Mouse (Mus musculus): Measurements from ENCODE around the gene Sec14l4. TPM values are rescaled to one million over a fixed set of nuclear protein-coding genes. Genes with fewer than 3 reads are reported as not detected.

The Sec14l4 gene
- polyA plus RNA-seq, 1 experiment: 5.2 TPM

GRCm38 (mm10) chr11:4043081-4043480 lies 11.8 kb downstream of the Sec14l4 start:
- no peaks in the 10 kb centered on the region for H3K4me1 ChIP-seq (ENCODE audit: control insufficient read depth, insufficient read depth, low read length)
- no peak overlapping the region for H3K9ac ChIP-seq (ENCODE audit: low read depth, poor library complexity, severe bottlenecking)
- H3K9me3 ChIP-seq (replicated peaks; ENCODE audit: control insufficient read depth, insufficient read depth, low read length, poor library complexity, severe bottlenecking): no peaks in the 10 kb centered on the region
- H3K27ac ChIP-seq (ENCODE audit: insufficient read depth, low read length): no peak overlapping the region
- no peaks in the 10 kb centered on the region for H3K27me3 ChIP-seq (ENCODE audit: control insufficient read depth, insufficient read depth, low read length, poor library complexity, severe bottlenecking)
- no peaks in the 10 kb centered on the region for H3K36me3 ChIP-seq (ENCODE audit: control insufficient read depth, insufficient read depth, low read length, poor library complexity, severe bottlenecking)
- TF ChIP-seq POLR2A (IDR thresholded peaks at IDR 0.05; ENCODE audit: insufficient read depth, low read length) (no peak), EP300 (IDR thresholded peaks at IDR 0.05; ENCODE audit: insufficient read depth, low read depth, low read length) (no peak), CTCF (IDR thresholded peaks at IDR 0.05; ENCODE audit: low read depth, low read length) (no peak)
- H3K4me3 ChIP-seq (ENCODE audit: low read depth, low read length): no peak overlapping the region

GRCm38 (mm10) chr11:4046526-4046925 lies 15.3 kb downstream of the Sec14l4 start:
- H3K27me3 ChIP-seq (ENCODE audit: control insufficient read depth, insufficient read depth, low read length, poor library complexity, severe bottlenecking): no peaks in the 10 kb centered on the region
- no peak overlapping the region for H3K9ac ChIP-seq (ENCODE audit: low read depth, poor library complexity, severe bottlenecking)
- no peak overlapping the region for H3K27ac ChIP-seq (ENCODE audit: insufficient read depth, low read length)
- TF ChIP-seq CTCF (IDR thresholded peaks at IDR 0.05; ENCODE audit: low read depth, low read length) (no peak), POLR2A (IDR thresholded peaks at IDR 0.05; ENCODE audit: insufficient read depth, low read length) (no peak), EP300 (IDR thresholded peaks at IDR 0.05; ENCODE audit: insufficient read depth, low read depth, low read length) (no peak)
- H3K4me1 ChIP-seq (ENCODE audit: control insufficient read depth, insufficient read depth, low read length): no peaks in the 10 kb centered on the region
- no peak overlapping the region for H3K4me3 ChIP-seq (ENCODE audit: low read depth, low read length)
- peaks cover 5% of the 10 kb centered on the region for H3K9me3 ChIP-seq (replicated peaks; ENCODE audit: control insufficient read depth, insufficient read depth, low read length, poor library complexity, severe bottlenecking)
- no peaks in the 10 kb centered on the region for H3K36me3 ChIP-seq (ENCODE audit: control insufficient read depth, insufficient read depth, low read length, poor library complexity, severe bottlenecking)

GRCm38 (mm10) chr11:4047766-4048165 lies 16.5 kb downstream of the Sec14l4 start:
- no peak overlapping the region for H3K27ac ChIP-seq (ENCODE audit: insufficient read depth, low read length)
- peaks cover 5% of the 10 kb centered on the region for H3K9me3 ChIP-seq (replicated peaks; ENCODE audit: control insufficient read depth, insufficient read depth, low read length, poor library complexity, severe bottlenecking)
- no peak overlapping the region for H3K4me3 ChIP-seq (ENCODE audit: low read depth, low read length)
- no peak overlapping the region for H3K9ac ChIP-seq (ENCODE audit: low read depth, poor library complexity, severe bottlenecking)
- no peaks in the 10 kb centered on the region for H3K4me1 ChIP-seq (ENCODE audit: control insufficient read depth, insufficient read depth, low read length)
- no peaks in the 10 kb centered on the region for H3K27me3 ChIP-seq (ENCODE audit: control insufficient read depth, insufficient read depth, low read length, poor library complexity, severe bottlenecking)
- no peaks in the 10 kb centered on the region for H3K36me3 ChIP-seq (ENCODE audit: control insufficient read depth, insufficient read depth, low read length, poor library complexity, severe bottlenecking)
- TF ChIP-seq CTCF (IDR thresholded peaks at IDR 0.05; ENCODE audit: low read depth, low read length) (no peak), POLR2A (IDR thresholded peaks at IDR 0.05; ENCODE audit: insufficient read depth, low read length) (no peak), EP300 (IDR thresholded peaks at IDR 0.05; ENCODE audit: insufficient read depth, low read depth, low read length) (no peak)

- TF ChIP-seq CTCF (IDR thresholded peaks at IDR 0.05; ENCODE audit: low read depth, low read length) (no peak), EP300 (IDR thresholded peaks at IDR 0.05; ENCODE audit: insufficient read depth, low read depth, low read length) (no peak), POLR2A (IDR thresholded peaks at IDR 0.05; ENCODE audit: insufficient read depth, low read length) (no peak)
- H3K9ac ChIP-seq (ENCODE audit: low read depth, poor library complexity, severe bottlenecking): no peak overlapping the region
- H3K27me3 ChIP-seq (ENCODE audit: control insufficient read depth, insufficient read depth, low read length, poor library complexity, severe bottlenecking): no peaks in the 10 kb centered on the region
- H3K27ac ChIP-seq (ENCODE audit: insufficient read depth, low read length): no peak overlapping the region
- H3K4me3 ChIP-seq (ENCODE audit: low read depth, low read length): no peak overlapping the region
- H3K4me1 ChIP-seq (ENCODE audit: control insufficient read depth, insufficient read depth, low read length): no peaks in the 10 kb centered on the region
- no peaks in the 10 kb centered on the region for H3K36me3 ChIP-seq (ENCODE audit: control insufficient read depth, insufficient read depth, low read length, poor library complexity, severe bottlenecking)
- peaks cover 5% of the 10 kb centered on the region for H3K9me3 ChIP-seq (replicated peaks; ENCODE audit: control insufficient read depth, insufficient read depth, low read length, poor library complexity, severe bottlenecking)
These were observed 17.2 kb downstream of the Sec14l4 start for GRCm38 (mm10) chr11:4048438-4048837.

GRCm38 (mm10) chr11:4053586-4053985 lies 22.3 kb downstream of the Sec14l4 start:
- TF ChIP-seq POLR2A (IDR thresholded peaks at IDR 0.05; ENCODE audit: insufficient read depth, low read length) (no peak), CTCF (IDR thresholded peaks at IDR 0.05; ENCODE audit: low read depth, low read length) (peak; percentile 81), EP300 (IDR thresholded peaks at IDR 0.05; ENCODE audit: insufficient read depth, low read depth, low read length) (no peak)
- Histone ChIP-seq H3K4me1 (ENCODE audit: control insufficient read depth, insufficient read depth, low read length) (no peaks in the 10 kb centered on the region), H3K9me3 (replicated peaks; ENCODE audit: control insufficient read depth, insufficient read depth, low read length, poor library complexity, severe bottlenecking) (peaks cover under 1% of the 10 kb centered on the region; the same call in 1 of the 2 replicates), H3K27ac (ENCODE audit: insufficient read depth, low read length) (no peak overlapping the region), H3K36me3 (ENCODE audit: control insufficient read depth, insufficient read depth, low read length, poor library complexity, severe bottlenecking) (no peaks in the 10 kb centered on the region), H3K4me3 (ENCODE audit: low read depth, low read length) (no peak overlapping the region), H3K9ac (ENCODE audit: low read depth, poor library complexity, severe bottlenecking) (no peak overlapping the region), H3K27me3 (ENCODE audit: control insufficient read depth, insufficient read depth, low read length, poor library complexity, severe bottlenecking) (no peaks in the 10 kb centered on the region)

- no peaks in the 10 kb centered on the region for H3K4me1 ChIP-seq (ENCODE audit: control insufficient read depth, insufficient read depth, low read length)
- no peak overlapping the region for H3K27ac ChIP-seq (ENCODE audit: insufficient read depth, low read length)
- H3K4me3 ChIP-seq (ENCODE audit: low read depth, low read length): no peak overlapping the region
- TF ChIP-seq EP300 (IDR thresholded peaks at IDR 0.05; ENCODE audit: insufficient read depth, low read depth, low read length): no peak
- TF ChIP-seq POLR2A (IDR thresholded peaks at IDR 0.05; ENCODE audit: insufficient read depth, low read length): no peak
- no peak for TF ChIP-seq CTCF (IDR thresholded peaks at IDR 0.05; ENCODE audit: low read depth, low read length)
- H3K9me3 ChIP-seq (replicated peaks; ENCODE audit: control insufficient read depth, insufficient read depth, low read length, poor library complexity, severe bottlenecking): no peaks in the 10 kb centered on the region
- no peaks in the 10 kb centered on the region for H3K36me3 ChIP-seq (ENCODE audit: control insufficient read depth, insufficient read depth, low read length, poor library complexity, severe bottlenecking)
- no peaks in the 10 kb centered on the region for H3K27me3 ChIP-seq (ENCODE audit: control insufficient read depth, insufficient read depth, low read length, poor library complexity, severe bottlenecking)
- no peak overlapping the region for H3K9ac ChIP-seq (ENCODE audit: low read depth, poor library complexity, severe bottlenecking)
These were observed 29.8 kb downstream of the Sec14l4 start for GRCm38 (mm10) chr11:4060866-4061575.
